Mouse (Mus musculus) embryo, embryonic 11.5 days (tissue): ENCODE data around the gene 4930562C15Rik.

Source experiments
- DNase-seq: peaks from one replicate; pipeline ENCODE4 v3.0.0-alpha.2; 2012; ENCODE audit warnings: low read depth, low spot score

The 4930562C15Rik gene

GRCm38 (mm10) chr16:4890201-4890709, 55.0 kb downstream of the 4930562C15Rik start:
- no peak for DNase-seq

- no peak for DNase-seq
Measured at GRCm38 (mm10) chr16:4892171-4892570, 57.0 kb downstream of the 4930562C15Rik start.

- DNase-seq: no peak
Measured at GRCm38 (mm10) chr16:4894201-4894908, 59.1 kb downstream of the 4930562C15Rik start.

- DNase-seq: no peak
Measured at GRCm38 (mm10) chr16:4896249-4897027, 61.2 kb downstream of the 4930562C15Rik start.

- no peak for DNase-seq
Measured at GRCm38 (mm10) chr16:4897146-4897730, 62.0 kb downstream of the 4930562C15Rik start.

- no peak for DNase-seq
Measured at GRCm38 (mm10) chr16:4898881-4899280, 63.7 kb downstream of the 4930562C15Rik start.

- no peak for DNase-seq
Measured at GRCm38 (mm10) chr16:4899711-4900110, 64.5 kb downstream of the 4930562C15Rik start.

- no peak for DNase-seq
Measured at GRCm38 (mm10) chr16:4901167-4901566, 66.0 kb downstream of the 4930562C15Rik start.

- no peak for DNase-seq
Measured at GRCm38 (mm10) chr16:4902390-4902789, 67.2 kb downstream of the 4930562C15Rik start.

GRCm38 (mm10) chr16:4903491-4904102, 68.4 kb downstream of the 4930562C15Rik start:
- no peak for DNase-seq

GRCm38 (mm10) chr16:4904878-4905277, 69.7 kb downstream of the 4930562C15Rik start:
- no peak for DNase-seq

- no peak for DNase-seq
Measured at GRCm38 (mm10) chr16:4905591-4905990, 70.4 kb downstream of the 4930562C15Rik start.

- no peak for DNase-seq
Measured at GRCm38 (mm10) chr16:4906559-4906958, 71.3 kb downstream of the 4930562C15Rik start.

- DNase-seq: no peak
Measured at GRCm38 (mm10) chr16:4907386-4907785, 72.2 kb downstream of the 4930562C15Rik start.

- no peak for DNase-seq
Measured at GRCm38 (mm10) chr16:4907972-4908371, 72.8 kb downstream of the 4930562C15Rik start.

- no peak for DNase-seq
Measured at GRCm38 (mm10) chr16:4909745-4910144, 74.5 kb downstream of the 4930562C15Rik start.

GRCm38 (mm10) chr16:4910758-4911157, 75.5 kb downstream of the 4930562C15Rik start:
- no peak for DNase-seq

GRCm38 (mm10) chr16:4912074-4912648, 76.9 kb downstream of the 4930562C15Rik start:
- DNase-seq: no peak

- no peak for DNase-seq
Measured at GRCm38 (mm10) chr16:4912907-4913782, 77.9 kb downstream of the 4930562C15Rik start.
